Mouse (Mus musculus) heart, adult 2 months (tissue): ENCODE measurements around the gene Hnrnpa3.
A peak's percentile ranks its signal among the peaks of the same experiment; 100 is the strongest.
"Not testable (repeated sequence)": the region's sequence is repeated elsewhere in the genome, so short reads cannot be mapped to it uniquely, and the experiment has no call there.

Experiments used
- CTCF ChIP-seq: fragments of 200-600 bp; IDR thresholded peaks from 2 replicates; pipeline ENCODE4 v1.8.1; 2022; ENCODE audit warnings: antibody characterized with exemption, mild to moderate bottlenecking, moderate library complexity
- EP300 ChIP-seq: fragments of 200-500 bp; IDR thresholded peaks from 2 replicates; pipeline ENCODE4 v1.6.1; 2011; ENCODE audit warnings: low read depth, low read length, control low read depth; ENCODE audit not compliant: insufficient read depth
- POLR2A ChIP-seq: fragments of 200-500 bp; IDR thresholded peaks from 2 replicates; pipeline ENCODE4 v1.6.1; 2011; ENCODE audit warnings: mild to moderate bottlenecking, low read depth, low read length, control low read depth; ENCODE audit not compliant: insufficient read depth

DNA sequence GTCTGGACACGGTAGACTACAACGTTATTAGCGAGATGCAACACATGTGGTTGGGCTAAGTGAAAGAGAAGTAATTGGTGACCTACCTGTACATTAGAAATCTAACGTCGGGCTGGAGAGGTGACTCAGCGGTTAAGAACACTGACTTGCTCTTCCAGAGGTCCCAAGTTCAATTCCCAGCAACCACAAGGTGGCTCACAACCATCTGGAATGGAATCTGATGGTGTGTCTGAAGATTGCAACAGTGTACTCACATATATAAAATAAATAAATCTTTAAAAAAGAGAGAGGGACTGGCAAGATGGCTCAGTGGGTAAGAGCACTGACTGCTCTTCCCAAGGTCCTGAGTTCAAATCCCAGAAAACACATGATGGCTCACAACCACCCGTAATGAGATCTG, 48.5 kb upstream of the Hnrnpa3 start:
- not testable (repeated sequence) for TF ChIP-seq POLR2A, EP300
- peak; percentile 48 for TF ChIP-seq CTCF
